Mouse (Mus musculus): Measurements from ENCODE around the gene Sec16b. TPM values are rescaled to one million over a fixed set of nuclear protein-coding genes. Genes with fewer than 3 reads are reported as not detected.

Gene Sec16b
- polyA plus RNA-seq, 1 experiment from 2014 or later: 0.79 TPM

- DNase-seq (ENCODE audit: low spot score): no peak
- Histone ChIP-seq H3K4me1 (no peaks in the 10 kb centered on the region), H3K36me3 (no peaks in the 10 kb centered on the region), H3K27me3 (ENCODE audit: low read depth, poor library complexity, severe bottlenecking) (no peaks in the 10 kb centered on the region), H3K9me3 (replicated peaks) (no peaks in the 10 kb centered on the region), H3K4me3 (no peak overlapping the region), H3K27ac (no peak overlapping the region)
- 77% methylated on average over 5 of the region's 5 CpGs for WGBS
Observed at GRCm38 (mm10) chr1:157586556-157586955, 80.0 kb downstream of the Sec16b start.

- WGBS: 66% methylated on average over 2 of the region's 2 CpGs
- no peaks in the 10 kb centered on the region for H3K36me3 ChIP-seq
- H3K4me3 ChIP-seq: no peak overlapping the region
- no peak overlapping the region for H3K27ac ChIP-seq
- no peaks in the 10 kb centered on the region for H3K9me3 ChIP-seq (replicated peaks)
- no peak for DNase-seq (ENCODE audit: low spot score)
- H3K4me1 ChIP-seq: no peaks in the 10 kb centered on the region
- H3K27me3 ChIP-seq (ENCODE audit: low read depth, poor library complexity, severe bottlenecking): no peaks in the 10 kb centered on the region
Observed at GRCm38 (mm10) chr1:157592039-157592438, 85.5 kb downstream of the Sec16b start.

GRCm38 (mm10) chr1:157594561-157594960 is 88.0 kb downstream of the Sec16b start:
- 88% methylated on average over 5 of the region's 5 CpGs for WGBS
- DNase-seq (ENCODE audit: low spot score): no peak

DNA sequence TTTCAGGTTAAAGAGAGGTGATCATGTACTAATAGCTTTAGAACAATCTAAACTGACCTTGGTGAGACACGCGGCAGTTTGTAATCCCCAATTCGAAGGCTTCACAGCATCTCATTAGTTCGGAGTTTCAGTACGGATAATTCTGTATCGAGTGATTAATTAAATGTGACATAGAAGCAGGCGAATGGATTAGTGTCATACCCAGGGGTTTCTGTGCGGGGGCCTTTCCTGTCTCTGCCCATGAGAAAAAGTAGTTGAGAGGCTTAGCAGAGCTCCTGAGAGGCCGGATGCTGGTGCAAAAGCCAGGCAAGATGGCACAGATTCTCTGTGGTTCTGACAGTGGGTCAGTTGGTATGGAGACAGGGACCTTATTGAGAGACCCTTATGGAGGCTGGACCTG is 88.6 kb downstream of the Sec16b start:
- Histone ChIP-seq H3K27me3 (ENCODE audit: low read depth, poor library complexity, severe bottlenecking) (no peaks in the 10 kb centered on the region), H3K27ac (no peak overlapping the region), H3K36me3 (no peaks in the 10 kb centered on the region), H3K4me1 (no peaks in the 10 kb centered on the region), H3K9me3 (replicated peaks) (no peaks in the 10 kb centered on the region), H3K4me3 (no peak overlapping the region)
- 91% methylated on average over 9 of the region's 9 CpGs for WGBS
- no peak for DNase-seq (ENCODE audit: low spot score)

More at GRCm38 (mm10) chr1:157594561-157594960, 88.0 kb downstream of the Sec16b start:
- Histone ChIP-seq H3K27ac (no peak overlapping the region), H3K4me1 (no peaks in the 10 kb centered on the region), H3K9me3 (replicated peaks) (no peaks in the 10 kb centered on the region), H3K27me3 (ENCODE audit: low read depth, poor library complexity, severe bottlenecking) (no peaks in the 10 kb centered on the region), H3K36me3 (no peaks in the 10 kb centered on the region), H3K4me3 (no peak overlapping the region)

DNA sequence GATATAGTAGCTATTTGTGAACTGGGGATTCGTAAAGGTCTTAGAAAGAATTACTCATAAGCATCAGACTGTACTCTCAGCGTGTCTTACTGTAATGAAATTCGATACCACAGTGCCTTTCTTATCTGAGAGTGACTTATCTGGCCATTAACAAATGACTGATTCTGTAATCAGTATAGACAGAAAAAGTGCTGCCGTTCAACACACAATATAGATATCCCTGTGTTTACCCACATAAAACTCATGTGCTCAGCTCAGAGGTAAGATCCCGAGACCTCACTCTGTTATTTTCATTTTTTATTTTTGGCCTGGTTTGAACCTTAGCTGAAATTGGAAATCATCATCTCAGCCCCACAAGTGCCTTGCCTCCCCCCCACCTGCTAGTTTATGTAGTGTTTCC is 98.0 kb downstream of the Sec16b start:
- H3K27ac ChIP-seq: no peak overlapping the region
- no peaks in the 10 kb centered on the region for H3K4me1 ChIP-seq
- no peaks in the 10 kb centered on the region for H3K36me3 ChIP-seq
- H3K9me3 ChIP-seq (replicated peaks): no peaks in the 10 kb centered on the region
- WGBS: 80% methylated on average over 5 of the region's 5 CpGs
- H3K4me3 ChIP-seq: no peak overlapping the region
- no peak for DNase-seq (ENCODE audit: low spot score)
- H3K27me3 ChIP-seq (ENCODE audit: low read depth, poor library complexity, severe bottlenecking): no peaks in the 10 kb centered on the region

Other genes starting within 250 kb of the Sec16b start
- 5.8 and 6.2 TPM in 2 replicates for gene Rasal2, start 94.1 kb upstream of the Sec16b start, polyA plus RNA-seq (2016; fragmentation: Nextera tagmentation; extraction: Ambion mirVana)
- gene Cryzl2, start 48.2 kb upstream of the Sec16b start, polyA plus RNA-seq (2016; fragmentation: Nextera tagmentation; extraction: Ambion mirVana): 4.6 and 7.6 TPM in 2 replicates

All from limb, embryonic 10.5 days (tissue).